Mouse (Mus musculus): ENCODE measurements at regions not wholly inside any gene's neighbourhood (a gene's known extent, or its start where the extent isn't known, plus 50 kb on each side); places are given as distances from the start of the nearest gene placed in this dataset.

DNA sequence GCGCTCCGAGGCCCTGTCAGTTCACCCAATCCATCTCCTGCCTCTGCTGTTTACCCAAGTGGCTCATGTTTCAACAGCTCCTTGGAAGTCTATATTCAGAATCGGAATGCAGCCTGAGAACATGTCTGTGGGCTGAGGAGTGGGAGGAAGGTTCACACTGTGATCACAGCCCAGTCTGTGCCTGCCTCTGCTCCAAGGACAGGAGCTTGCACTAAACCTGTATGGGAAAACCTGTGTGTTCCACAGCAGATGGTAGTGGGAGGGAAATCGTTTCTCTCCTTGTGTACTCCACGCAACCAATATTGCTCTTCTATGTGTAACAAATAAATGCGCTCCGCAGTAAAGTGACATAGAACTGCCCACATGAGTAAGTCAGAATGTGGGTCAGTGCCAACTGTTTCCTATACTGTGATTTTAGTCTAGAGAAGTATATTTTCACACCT is 514.0 kb upstream of the Epha7 start:
- Histone ChIP-seq H3K4me3 (replicated peaks; ENCODE audit: low read depth, low read length) (no peak overlapping the region), H3K9ac (replicated peaks; ENCODE audit: low read length) (no peak overlapping the region), H3K27ac (replicated peaks; ENCODE audit: low read depth, low read length) (no peak overlapping the region), H3K36me3 (ENCODE audit: control insufficient read depth, insufficient read depth, low read length) (no peaks in the 10 kb centered on the region), H3K4me2 (ENCODE audit: low read length) (no peak overlapping the region), H3K27me3 (ENCODE audit: control insufficient read depth, insufficient read depth, low read length) (no peaks in the 10 kb centered on the region), H3K4me1 (ENCODE audit: control insufficient read depth, insufficient read depth, low read length) (no peaks in the 10 kb centered on the region), H3K9me3 (ENCODE audit: control insufficient read depth, low read length) (no peaks in the 10 kb centered on the region)
- 62% methylated on average over 7 of the region's 7 CpGs for WGBS
- ATAC-seq (ENCODE audit: low FRiP score, low TSS enrichment) (no peak), DNase-seq (no peak)

DNA sequence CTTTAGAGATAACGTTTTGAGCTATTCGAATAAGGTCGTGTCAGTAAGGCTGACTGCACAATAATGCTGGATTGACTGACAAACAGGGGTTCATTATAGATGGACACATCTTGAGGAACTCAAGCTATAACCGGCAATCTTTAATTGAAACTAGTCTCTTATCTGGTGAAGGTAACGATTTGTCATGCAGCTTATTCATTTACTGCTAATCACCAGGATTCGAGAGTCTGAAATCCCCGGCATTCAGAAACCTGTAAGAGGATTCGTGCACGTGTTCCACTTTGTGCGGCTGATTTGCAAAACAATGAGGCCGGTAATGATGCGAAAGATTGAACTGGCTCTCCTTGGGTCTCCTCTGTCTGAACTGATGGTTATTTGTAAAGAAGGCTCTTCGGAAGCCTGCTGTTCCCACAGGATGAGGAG is 512.9 kb upstream of the Epha7 start:
- 4% methylated on average over 13 of the region's 13 CpGs for WGBS
- Histone ChIP-seq H3K9me3 (ENCODE audit: control insufficient read depth, low read length) (no peaks in the 10 kb centered on the region), H3K36me3 (ENCODE audit: control insufficient read depth, insufficient read depth, low read length) (no peaks in the 10 kb centered on the region), H3K27ac (replicated peaks; ENCODE audit: low read depth, low read length) (no peak overlapping the region), H3K4me1 (ENCODE audit: control insufficient read depth, insufficient read depth, low read length) (no peaks in the 10 kb centered on the region), H3K4me3 (replicated peaks; ENCODE audit: low read depth, low read length) (no peak overlapping the region), H3K4me2 (ENCODE audit: low read length) (peak overlapping the region; percentile 50), H3K9ac (replicated peaks; ENCODE audit: low read length) (no peak overlapping the region), H3K27me3 (ENCODE audit: control insufficient read depth, insufficient read depth, low read length) (no peaks in the 10 kb centered on the region)
- peak; percentile 66 for DNase-seq
- ATAC-seq (ENCODE audit: low FRiP score, low TSS enrichment), result peak; percentile 73

DNA sequence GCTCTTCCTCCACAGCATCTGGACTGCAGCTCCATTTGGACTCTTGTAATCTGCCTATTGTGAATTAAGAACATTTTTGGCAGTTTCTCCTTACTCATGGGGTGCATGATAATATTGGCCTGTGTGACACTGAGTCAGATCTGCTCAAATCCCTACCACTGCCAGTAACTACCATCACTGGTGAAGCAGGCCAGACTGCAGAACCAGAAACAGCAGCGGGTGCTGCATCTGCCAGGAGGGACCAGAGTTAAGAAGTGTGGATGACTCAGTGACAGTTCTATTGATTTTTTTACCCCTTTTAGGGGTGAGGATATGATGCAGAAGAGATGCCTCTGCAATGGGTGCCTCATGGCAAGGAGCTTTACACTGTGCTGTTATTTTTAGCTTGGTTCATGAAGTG is 511.2 kb upstream of the Epha7 start:
- Histone ChIP-seq H3K9ac (replicated peaks; ENCODE audit: low read length) (no peak overlapping the region), H3K4me2 (ENCODE audit: low read length) (no peak overlapping the region), H3K4me1 (ENCODE audit: control insufficient read depth, insufficient read depth, low read length) (no peaks in the 10 kb centered on the region), H3K27me3 (ENCODE audit: control insufficient read depth, insufficient read depth, low read length) (no peaks in the 10 kb centered on the region), H3K9me3 (ENCODE audit: control insufficient read depth, low read length) (no peaks in the 10 kb centered on the region), H3K4me3 (replicated peaks; ENCODE audit: low read depth, low read length) (no peak overlapping the region), H3K27ac (replicated peaks; ENCODE audit: low read depth, low read length) (no peak overlapping the region), H3K36me3 (ENCODE audit: control insufficient read depth, insufficient read depth, low read length) (no peaks in the 10 kb centered on the region)
- DNase-seq, result no peak
- 43% methylated on average over 1 of the region's 1 CpGs for WGBS
- no peak for ATAC-seq (ENCODE audit: low FRiP score, low TSS enrichment)

DNA sequence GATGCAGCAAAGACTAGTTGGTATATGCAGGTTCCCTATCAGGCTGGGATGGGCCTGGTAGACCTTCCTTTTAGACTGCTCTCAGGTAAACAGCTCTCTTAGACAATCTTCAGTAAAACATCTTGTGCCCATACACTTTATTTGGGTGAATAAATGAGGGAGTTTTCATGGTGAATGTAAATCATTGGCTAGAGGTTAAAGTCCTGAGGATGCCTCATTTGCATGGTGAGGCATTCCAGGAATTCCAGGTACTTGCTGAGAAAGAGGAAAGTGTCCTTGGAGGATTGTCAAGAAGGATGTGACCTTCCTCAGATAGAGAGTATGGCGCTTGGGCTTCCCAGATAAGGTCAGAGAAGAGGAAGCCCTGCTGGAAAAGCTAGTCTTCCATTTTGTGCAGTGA is 481.9 kb upstream of the Epha7 start:
- no peak overlapping the region for H3K9ac ChIP-seq (replicated peaks; ENCODE audit: low read length)
- no peak for ATAC-seq (ENCODE audit: low FRiP score, low TSS enrichment)
- H3K4me3 ChIP-seq (replicated peaks; ENCODE audit: low read depth, low read length), result no peak overlapping the region
- H3K9me3 ChIP-seq (ENCODE audit: control insufficient read depth, low read length), result no peaks in the 10 kb centered on the region
- 88% methylated on average over 1 of the region's 1 CpGs for whole genome bisulfite sequencing
- DNase-seq, result no peak
- no peak overlapping the region for H3K4me2 ChIP-seq (ENCODE audit: low read length)
- H3K36me3 ChIP-seq (ENCODE audit: control insufficient read depth, insufficient read depth, low read length), result no peaks in the 10 kb centered on the region
- no peak overlapping the region for H3K27ac ChIP-seq (replicated peaks; ENCODE audit: low read depth, low read length)
- H3K4me1 ChIP-seq (ENCODE audit: control insufficient read depth, insufficient read depth, low read length), result no peaks in the 10 kb centered on the region
- no peaks in the 10 kb centered on the region for H3K27me3 ChIP-seq (ENCODE audit: control insufficient read depth, insufficient read depth, low read length)

DNA sequence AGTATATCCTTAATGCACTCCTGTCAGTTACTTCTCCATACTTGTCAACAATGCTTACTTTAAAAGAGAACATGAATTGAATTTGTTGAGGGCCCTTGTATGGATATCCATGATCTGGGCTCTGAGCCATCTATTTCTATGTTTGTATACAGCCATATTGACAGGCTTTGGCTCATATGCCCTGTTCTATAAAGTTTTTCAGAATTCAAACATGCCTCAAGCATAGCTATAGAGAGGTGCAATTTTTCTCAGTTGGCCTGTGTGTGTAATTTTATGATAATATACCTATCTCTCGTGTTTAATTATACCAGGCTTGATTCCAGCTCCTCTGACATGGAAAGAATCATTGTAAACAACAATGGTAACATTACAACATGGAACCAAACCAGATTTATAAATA is 448.4 kb upstream of the Epha7 start:
- Histone ChIP-seq H3K9ac (replicated peaks; ENCODE audit: low read length) (no peak overlapping the region), H3K4me1 (ENCODE audit: control insufficient read depth, insufficient read depth, low read length) (no peaks in the 10 kb centered on the region), H3K9me3 (ENCODE audit: control insufficient read depth, low read length) (no peaks in the 10 kb centered on the region), H3K36me3 (ENCODE audit: control insufficient read depth, insufficient read depth, low read length) (no peaks in the 10 kb centered on the region), H3K27me3 (ENCODE audit: control insufficient read depth, insufficient read depth, low read length) (no peaks in the 10 kb centered on the region), H3K4me3 (replicated peaks; ENCODE audit: low read depth, low read length) (no peak overlapping the region), H3K4me2 (ENCODE audit: low read length) (no peak overlapping the region), H3K27ac (replicated peaks; ENCODE audit: low read depth, low read length) (no peak overlapping the region)
- no peak for ATAC-seq (ENCODE audit: low FRiP score, low TSS enrichment)
- 75% methylated on average over 1 of the region's 1 CpGs for WGBS
- DNase-seq, result no peak

DNA sequence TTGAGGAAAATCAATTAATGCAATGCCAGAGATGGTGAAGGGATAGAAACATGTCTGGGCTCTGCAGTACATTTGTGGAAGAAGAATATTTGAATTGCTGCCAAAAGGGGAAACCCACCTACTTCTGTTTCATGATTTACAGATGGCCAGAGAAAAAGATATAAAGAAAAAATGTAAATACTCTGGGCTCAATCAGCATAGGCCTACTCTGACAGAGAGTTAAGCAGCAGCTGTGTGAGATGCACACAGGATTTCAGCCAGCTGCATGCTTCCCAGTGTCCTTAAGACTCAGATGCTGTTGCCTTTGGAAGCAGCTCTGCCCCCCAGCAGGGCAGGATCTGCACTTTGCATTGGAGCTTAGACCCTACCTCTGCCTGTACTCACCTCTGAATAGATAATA is 435.8 kb upstream of the Epha7 start:
- Histone ChIP-seq H3K27me3 (ENCODE audit: control insufficient read depth, insufficient read depth, low read length) (no peaks in the 10 kb centered on the region), H3K9ac (replicated peaks; ENCODE audit: low read length) (no peak overlapping the region), H3K4me2 (ENCODE audit: low read length) (no peak overlapping the region), H3K4me3 (replicated peaks; ENCODE audit: low read depth, low read length) (no peak overlapping the region), H3K36me3 (ENCODE audit: control insufficient read depth, insufficient read depth, low read length) (no peaks in the 10 kb centered on the region), H3K4me1 (ENCODE audit: control insufficient read depth, insufficient read depth, low read length) (no peaks in the 10 kb centered on the region), H3K9me3 (ENCODE audit: control insufficient read depth, low read length) (no peaks in the 10 kb centered on the region), H3K27ac (replicated peaks; ENCODE audit: low read depth, low read length) (no peak overlapping the region)
- no peak for ATAC-seq (ENCODE audit: low FRiP score, low TSS enrichment)
- DNase-seq, result peak; percentile 5

DNA sequence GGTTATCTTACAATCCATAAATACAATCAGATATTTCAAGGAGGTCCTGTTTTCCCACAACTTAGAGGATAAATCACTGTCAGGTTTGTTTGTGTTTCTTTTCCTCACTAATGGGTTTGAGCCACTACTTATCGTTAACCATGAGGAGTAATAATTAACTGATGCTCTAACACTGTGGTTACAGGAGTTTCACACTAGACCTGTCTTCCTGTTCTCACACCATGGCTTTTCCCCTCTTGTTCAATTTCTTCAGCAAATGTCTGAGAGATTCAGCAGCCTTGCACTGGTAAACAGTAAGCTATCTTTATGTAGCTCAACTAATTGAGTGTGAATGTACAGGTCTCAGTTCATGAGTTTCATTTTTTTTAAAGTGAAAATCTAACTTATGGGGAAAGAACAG is 434.3 kb upstream of the Epha7 start:
- Histone ChIP-seq H3K4me1 (ENCODE audit: control insufficient read depth, insufficient read depth, low read length) (no peaks in the 10 kb centered on the region), H3K9ac (replicated peaks; ENCODE audit: low read length) (no peak overlapping the region), H3K4me3 (replicated peaks; ENCODE audit: low read depth, low read length) (no peak overlapping the region), H3K27me3 (ENCODE audit: control insufficient read depth, insufficient read depth, low read length) (no peaks in the 10 kb centered on the region), H3K36me3 (ENCODE audit: control insufficient read depth, insufficient read depth, low read length) (no peaks in the 10 kb centered on the region), H3K4me2 (ENCODE audit: low read length) (no peak overlapping the region), H3K27ac (replicated peaks; ENCODE audit: low read depth, low read length) (no peak overlapping the region), H3K9me3 (ENCODE audit: control insufficient read depth, low read length) (no peaks in the 10 kb centered on the region)
- ATAC-seq (ENCODE audit: low FRiP score, low TSS enrichment) (no peak), DNase-seq (no peak)
- WGBS, result 95% methylated on average over 1 of the region's 1 CpGs

DNA sequence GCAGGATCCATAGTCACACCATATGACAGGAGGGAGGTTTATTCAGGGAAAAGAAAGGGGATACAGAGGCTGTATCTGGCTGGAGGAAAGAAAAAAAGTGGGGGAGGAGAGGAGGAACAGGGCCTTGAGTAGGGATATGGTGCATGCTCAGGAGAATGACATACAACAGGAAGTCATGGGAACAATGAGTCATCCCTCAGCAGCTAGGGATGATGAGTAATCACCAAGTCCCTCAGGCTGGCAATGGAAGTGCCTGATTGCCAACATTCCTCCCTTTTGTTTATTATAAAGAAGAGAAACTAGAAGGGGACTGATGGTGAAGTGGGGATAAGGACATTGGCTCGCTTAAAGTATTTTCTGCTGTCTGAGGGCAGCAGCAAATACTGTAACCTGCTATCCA is 388.6 kb upstream of the Epha7 start:
- 76% methylated on average over 1 of the region's 1 CpGs for WGBS
- no peak overlapping the region for H3K4me2 ChIP-seq (ENCODE audit: low read length)

DNA sequence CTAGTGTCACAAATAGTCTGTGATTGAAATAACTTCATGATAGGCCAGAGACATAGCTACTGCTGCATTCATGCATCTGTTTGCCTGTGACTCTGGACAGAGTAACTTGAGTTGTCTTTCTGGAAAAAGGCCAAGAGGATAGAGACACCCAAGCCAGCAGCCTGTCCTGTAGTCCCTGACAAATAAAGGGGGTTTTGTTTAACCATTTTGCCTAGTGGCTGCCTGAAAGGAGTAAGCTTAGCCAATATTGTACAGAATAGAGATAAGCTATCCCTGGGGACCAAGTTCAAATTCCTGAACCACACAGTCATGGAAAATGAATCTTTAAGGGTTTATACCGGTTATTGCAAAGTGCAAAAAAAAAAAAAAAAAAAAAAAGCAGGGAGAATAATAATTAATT is 372.8 kb upstream of the Epha7 start:
- Histone ChIP-seq H3K4me3 (replicated peaks; ENCODE audit: low read depth, low read length) (no peak overlapping the region), H3K36me3 (ENCODE audit: control insufficient read depth, insufficient read depth, low read length) (no peaks in the 10 kb centered on the region), H3K9ac (replicated peaks; ENCODE audit: low read length) (no peak overlapping the region), H3K4me1 (ENCODE audit: control insufficient read depth, insufficient read depth, low read length) (no peaks in the 10 kb centered on the region), H3K27me3 (ENCODE audit: control insufficient read depth, insufficient read depth, low read length) (no peaks in the 10 kb centered on the region), H3K4me2 (ENCODE audit: low read length) (no peak overlapping the region), H3K9me3 (ENCODE audit: control insufficient read depth, low read length) (no peaks in the 10 kb centered on the region), H3K27ac (replicated peaks; ENCODE audit: low read depth, low read length) (no peak overlapping the region)
- DNase-seq (peak; percentile 19), ATAC-seq (ENCODE audit: low FRiP score, low TSS enrichment) (no peak)
- 54% methylated on average over 1 of the region's 1 CpGs for WGBS

More for the DNA sequence above, 388.6 kb upstream of the Epha7 start:
- Histone ChIP-seq H3K36me3 (ENCODE audit: control insufficient read depth, insufficient read depth, low read length) (no peaks in the 10 kb centered on the region), H3K27ac (replicated peaks; ENCODE audit: low read depth, low read length) (no peak overlapping the region), H3K4me3 (replicated peaks; ENCODE audit: low read depth, low read length) (no peak overlapping the region), H3K4me1 (ENCODE audit: control insufficient read depth, insufficient read depth, low read length) (no peaks in the 10 kb centered on the region), H3K27me3 (ENCODE audit: control insufficient read depth, insufficient read depth, low read length) (no peaks in the 10 kb centered on the region), H3K9ac (replicated peaks; ENCODE audit: low read length) (no peak overlapping the region), H3K9me3 (ENCODE audit: control insufficient read depth, low read length) (no peaks in the 10 kb centered on the region; the same call in 1 of the 2 replicates)
- DNase-seq (no peak), ATAC-seq (ENCODE audit: low FRiP score, low TSS enrichment) (no peak)

Data from midbrain, embryonic 14.5 days (tissue).